In genomic region chr16:18878091-18878720, GRCm38 (mm10) we compare ENCODE assay signal across 8 mouse cellular contexts. TPM values are rescaled to one million over a fixed set of nuclear protein-coding genes. Genes with fewer than 3 reads are reported as not detected.
DNase-seq lines count a peak whose midpoint lies in the region; ATAC-seq and TF ChIP-seq lines count a peak whose summit lies in the region.

No protein-coding gene starts in this region.

- H3ac ChIP-seq in myocyte (ENCODE audit: control insufficient read depth, insufficient read length): peak overlapping the region; percentile 59

- H3K27ac ChIP-seq in intestine, embryonic 15.5 days: peak overlapping the region; percentile 96

- H3K4me2 ChIP-seq in intestine, embryonic 15.5 days (replicated peaks): peak overlapping the region; percentile 85
- peak overlapping the region; percentile 88 for H3K4me2 ChIP-seq in myocyte (ENCODE audit: low read depth)

- H3K9me3 ChIP-seq in intestine, embryonic 15.5 days: no peaks in the 10 kb centered on the region

- H3K4me1 ChIP-seq in intestine, embryonic 15.5 days (replicated peaks): no peaks in the 10 kb centered on the region

- WGBS in intestine, embryonic 15.5 days: 15% methylated on average over 20 of the region's 20 CpGs

- peak overlapping the region; percentile 87 for H3K9ac ChIP-seq in intestine, embryonic 15.5 days

- no peak for TF ChIP-seq POLR2A in myocyte (IDR thresholded peaks at IDR 0.05; ENCODE audit: insufficient read length, low read depth)

- no peaks in the 10 kb centered on the region for H3K27me3 ChIP-seq in intestine, embryonic 15.5 days (replicated peaks)
- no peaks in the 10 kb centered on the region for H3K27me3 ChIP-seq in myocyte (ENCODE audit: control insufficient read depth, insufficient read depth, insufficient read length)

- peaks cover 56% of the 10 kb centered on the region for H3K79me2 ChIP-seq in myocyte (ENCODE audit: control insufficient read depth, insufficient read depth)

- H3K36me3 ChIP-seq in intestine, embryonic 15.5 days: peaks cover 6% of the 10 kb centered on the region; the same call in 1 of the 2 replicates
- peaks cover 9% of the 10 kb centered on the region for H3K36me3 ChIP-seq in myocyte (ENCODE audit: control insufficient read depth, insufficient read depth)

- H3K4me3 ChIP-seq in intestine, embryonic 15.5 days (replicated peaks): peak overlapping the region; percentile 98
- peak overlapping the region; percentile 88 for H3K4me3 ChIP-seq in myocyte

- peak; percentile 4 for ATAC-seq in frontal cortex, adult (ENCODE audit: low TSS enrichment)
- ATAC-seq in intestine, embryonic 15.5 days: peak; percentile 0; the same call in 1 of the 2 replicates

- no peak for DNase-seq in frontal cortex, postnatal 14 days (ENCODE audit: low spot score in 2 of 2)
- peak; percentile 44 for DNase-seq in spleen, adult 12 weeks (ENCODE audit: low spot score)
- DNase-seq in spleen, postnatal 36 days (ENCODE audit: low spot score in 2 of 2): no peak
- DNase-seq in urinary bladder, postnatal 25 days (ENCODE audit: low spot score): no peak
- no peak for DNase-seq in B cell, adult 2 months

TF ChIP-seq in myocyte, 11 proteins besides CTCF, POLR2A, EP300 and RAD21:
- no peak for TF ChIP-seq MYOD1 (IDR thresholded peaks at IDR 0.05; ENCODE audit: control insufficient read depth in 1 of 3, insufficient read length in 2 of 3, low read depth in 2 of 3)
- no peak for TF ChIP-seq TCF12 (IDR thresholded peaks at IDR 0.05; ENCODE audit: insufficient read depth, poor library complexity, severe bottlenecking)
- no peak for TF ChIP-seq CEBPB (IDR thresholded peaks at IDR 0.05; ENCODE audit: insufficient read depth, poor library complexity, severe bottlenecking)
- TF ChIP-seq MAX (IDR thresholded peaks at IDR 0.05; ENCODE audit: low read depth): no peak
- TF ChIP-seq TCF3 (IDR thresholded peaks at IDR 0.05; ENCODE audit: insufficient read length, low read depth): no peak
- no peak for TF ChIP-seq E2F4 (IDR thresholded peaks at IDR 0.05; ENCODE audit: insufficient read depth)
- TF ChIP-seq REST (IDR thresholded peaks at IDR 0.05; ENCODE audit: insufficient read depth, insufficient read length): no peak
- no peak for TF ChIP-seq MYOG (IDR thresholded peaks at IDR 0.05; ENCODE audit: control insufficient read depth in 1 of 3, insufficient read depth in 1 of 3, insufficient read length in 2 of 3, low read depth in 2 of 3)
- TF ChIP-seq POLR2AphosphoS2 (IDR thresholded peaks at IDR 0.05; ENCODE audit: insufficient read length, low read depth): no peak
- no peak for TF ChIP-seq USF1 (IDR thresholded peaks at IDR 0.05; ENCODE audit: low read depth)
- no peak for TF ChIP-seq SRF (IDR thresholded peaks at IDR 0.05; ENCODE audit: control insufficient read depth, insufficient read length, low read depth)

RNA-seq across cellular contexts. Expression of gene Hira, which starts 1.4 kb away (rescaled TPM):
- 12.3 and 12.4 TPM in 2 replicates for polyA plus RNA-seq in intestine, embryonic 15.5 days (2015; fragmentation: Nextera tagmentation; extraction: Ambion mirVana)
- polyA plus RNA-seq in myocyte (2012; fragmentation: generic; extraction: Trizol): 33.5 TPM

RNA-seq across cellular contexts. Expression of gene Mrpl40, which starts 1.5 kb away (rescaled TPM):
- 97.9 and 98.4 TPM in 2 replicates for polyA plus RNA-seq in intestine, embryonic 15.5 days (2015; fragmentation: Nextera tagmentation; extraction: Ambion mirVana)
- polyA plus RNA-seq in myocyte (2012; fragmentation: generic; extraction: Trizol): 42.8 TPM

RNA-seq across cellular contexts. Expression of gene Gm28539, which starts 41.8 kb away (rescaled TPM):
- not detected in 2 replicates for polyA plus RNA-seq in intestine, embryonic 15.5 days (2015; fragmentation: Nextera tagmentation; extraction: Ambion mirVana)
- polyA plus RNA-seq in myocyte (2012; fragmentation: generic; extraction: Trizol): 0.49 TPM

RNA-seq across cellular contexts. Expression of gene 2510002D24Rik, which starts 41.8 kb away (rescaled TPM):
- polyA plus RNA-seq in intestine, embryonic 15.5 days (2015; fragmentation: Nextera tagmentation; extraction: Ambion mirVana): 38.6 and 53.7 TPM in 2 replicates
- 1.2 TPM for polyA plus RNA-seq in myocyte (2012; fragmentation: generic; extraction: Trizol)
